Mouse (Mus musculus) mature B cell (primary cell): Measurements from ENCODE around the gene Pfkfb3.

Source experiments
- in situ Hi-C: fragments of 300-500 bp; cut with MboI; formaldehyde crosslinking; loops from 2 replicates; pipeline ENCODE4 v1.14.3; 2019

Gene Pfkfb3

DNA sequence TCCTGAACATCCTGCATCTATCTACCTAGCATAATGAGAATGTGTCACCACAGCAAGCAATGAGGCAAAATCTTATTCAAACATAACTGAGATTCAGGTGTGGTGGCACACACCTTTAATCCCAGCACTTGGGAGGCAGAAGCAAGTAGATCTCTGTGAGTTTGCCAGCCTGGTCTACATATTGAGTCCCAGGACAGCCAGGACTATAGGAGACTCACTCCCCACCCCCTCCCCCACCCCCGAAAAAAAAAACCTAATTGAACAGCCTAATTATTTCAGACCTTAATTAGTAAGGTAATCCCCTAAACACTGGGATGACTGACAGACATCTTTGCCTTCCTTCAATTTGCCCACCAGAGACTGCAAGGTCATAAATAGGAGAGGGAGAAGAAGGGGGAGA lies 2.2 kb downstream of the Pfkfb3 start:
- in situ Hi-C loops = no loop called here

DNA sequence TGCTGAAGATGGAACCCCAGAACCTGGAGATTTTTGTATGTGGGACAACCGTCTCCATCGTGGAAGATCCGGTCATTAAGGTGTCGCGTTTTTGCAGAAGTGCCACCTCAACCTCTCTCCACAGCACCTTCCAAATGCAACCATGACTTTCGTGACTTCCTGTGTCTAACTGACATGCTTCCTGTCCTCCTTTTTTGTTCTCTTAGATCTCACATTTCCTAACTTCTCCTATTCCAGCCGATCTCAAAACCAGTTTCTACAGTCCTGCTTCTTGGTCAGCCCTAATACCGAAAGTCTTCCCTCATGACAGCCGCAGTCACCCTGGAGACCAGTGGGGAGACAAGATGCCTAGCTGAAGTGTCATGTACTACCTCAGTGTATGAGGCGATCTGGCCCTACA lies 5.4 kb downstream of the Pfkfb3 start:
- in situ Hi-C loops = no loop called here

GRCm38 (mm10) chr2:11547609-11548008 lies 6.3 kb downstream of the Pfkfb3 start:
- in situ Hi-C loops = no loop called here

DNA sequence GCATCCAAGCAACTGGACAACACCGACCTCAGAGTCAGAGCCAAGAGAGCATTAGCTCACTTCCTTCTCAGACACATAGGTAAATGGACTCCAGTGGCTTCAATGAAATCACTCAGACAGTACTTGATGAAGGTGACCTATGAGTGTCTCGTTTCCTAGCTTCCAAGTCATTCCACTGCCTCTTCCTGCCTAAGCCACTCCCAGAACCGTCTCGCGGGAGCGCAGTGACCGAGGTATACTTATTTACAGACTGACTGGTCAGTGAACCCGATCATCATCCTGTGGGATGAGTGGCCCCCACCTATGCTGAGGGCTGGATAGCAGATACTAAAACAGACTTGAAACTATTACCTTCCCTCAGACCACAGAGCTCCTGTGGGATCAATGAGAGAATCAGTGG lies 7.8 kb downstream of the Pfkfb3 start:
- in situ Hi-C loops = no loop called here

DNA sequence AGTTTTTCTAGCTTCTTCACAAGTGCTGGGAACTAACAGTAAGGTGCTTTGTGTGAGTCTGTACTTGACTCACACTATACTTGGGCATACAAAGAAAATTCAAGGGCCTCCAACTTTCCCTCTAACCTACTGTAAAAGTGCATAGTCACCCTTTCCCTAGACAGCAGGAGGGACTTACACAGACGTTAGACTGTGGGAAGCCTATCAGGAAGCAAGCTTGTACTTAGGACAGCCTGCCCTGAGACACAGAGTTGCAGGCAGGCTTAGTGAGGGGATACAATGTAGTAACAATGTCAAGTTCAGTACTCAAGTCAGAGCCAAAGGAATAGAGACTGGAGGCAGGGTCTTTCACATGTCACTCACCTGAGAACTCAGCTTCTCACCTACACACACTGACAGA lies 8.5 kb downstream of the Pfkfb3 start:
- in situ Hi-C loops = no loop called here

GRCm38 (mm10) chr2:11544342-11544741 lies 9.5 kb downstream of the Pfkfb3 start:
- in situ Hi-C loops = loop anchor here (5.0 kb wide), 1 partner anchor 42 kb away; no protein-coding TSS in a partner anchor

GRCm38 (mm10) chr2:11543158-11543557 lies 10.7 kb downstream of the Pfkfb3 start:
- in situ Hi-C loops = loop anchor here (5.0 kb wide), 1 partner anchor 41 kb away; no protein-coding TSS in a partner anchor

DNA sequence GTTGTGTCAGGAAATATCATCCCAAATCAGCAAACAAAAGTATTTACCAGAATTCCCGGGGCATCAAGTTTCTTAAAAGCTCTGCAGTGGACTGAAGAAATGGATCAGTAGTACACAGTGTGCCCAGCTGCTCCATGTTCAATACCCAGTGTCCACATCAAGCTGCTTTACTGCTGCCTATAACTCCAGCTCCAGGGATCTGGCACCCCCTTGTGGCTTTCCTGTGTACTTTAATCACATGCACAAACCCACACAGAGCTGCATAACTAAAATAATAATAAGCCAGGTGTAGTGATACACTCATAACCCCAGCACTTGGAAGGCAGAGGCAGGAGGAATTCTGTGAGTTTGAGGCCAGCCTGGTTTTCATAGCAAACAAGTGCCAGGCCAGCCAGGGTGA lies 11.2 kb downstream of the Pfkfb3 start:
- in situ Hi-C loops = loop anchor here (5.0 kb wide), 1 partner anchor 40 kb away; no protein-coding TSS in a partner anchor

DNA sequence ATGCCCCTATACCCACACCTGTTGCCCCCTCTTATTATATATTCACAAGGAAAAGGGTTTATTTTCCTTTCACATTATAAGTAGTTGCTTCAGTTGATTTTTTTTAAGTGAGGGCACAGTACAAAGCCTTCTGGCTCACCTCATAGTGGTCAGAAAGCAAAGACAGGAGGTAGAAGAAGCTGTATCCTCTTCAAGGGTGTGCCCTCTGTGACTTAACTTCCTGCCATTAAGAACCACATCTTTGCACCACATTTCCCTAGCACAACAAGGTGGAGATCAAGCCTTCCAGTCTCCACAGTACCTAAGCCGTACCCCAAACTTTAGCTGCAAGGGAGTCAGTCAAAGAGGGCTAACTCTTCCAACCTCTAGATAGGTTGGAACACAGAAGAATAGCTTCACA lies 11.8 kb downstream of the Pfkfb3 start:
- in situ Hi-C loops = loop anchor here (5.0 kb wide), 1 partner anchor 40 kb away; no protein-coding TSS in a partner anchor

GRCm38 (mm10) chr2:11541528-11541927 lies 12.3 kb downstream of the Pfkfb3 start:
- in situ Hi-C loops = loop anchor here (5.0 kb wide), 1 partner anchor 39 kb away; no protein-coding TSS in a partner anchor

DNA sequence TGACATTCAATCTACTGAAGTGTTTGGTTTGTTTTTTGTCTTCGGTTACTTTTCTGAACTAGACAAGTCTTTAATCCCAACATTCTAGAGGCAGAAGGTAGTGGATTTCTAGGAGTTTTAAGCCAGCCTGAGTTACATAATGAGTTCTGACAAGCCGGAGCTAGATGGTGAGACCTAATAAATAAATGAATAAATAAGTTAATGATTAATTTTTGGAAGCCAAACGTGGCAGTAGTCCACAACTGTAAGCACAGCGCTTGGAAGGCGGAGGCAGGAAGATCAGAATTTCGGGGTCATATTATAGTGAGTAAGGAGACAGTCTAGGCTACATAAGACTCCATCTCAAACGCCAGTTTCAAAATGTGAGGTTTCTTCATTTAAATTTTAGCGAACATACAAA lies 17.9 kb downstream of the Pfkfb3 start:
- in situ Hi-C loops = no loop called here

DNA sequence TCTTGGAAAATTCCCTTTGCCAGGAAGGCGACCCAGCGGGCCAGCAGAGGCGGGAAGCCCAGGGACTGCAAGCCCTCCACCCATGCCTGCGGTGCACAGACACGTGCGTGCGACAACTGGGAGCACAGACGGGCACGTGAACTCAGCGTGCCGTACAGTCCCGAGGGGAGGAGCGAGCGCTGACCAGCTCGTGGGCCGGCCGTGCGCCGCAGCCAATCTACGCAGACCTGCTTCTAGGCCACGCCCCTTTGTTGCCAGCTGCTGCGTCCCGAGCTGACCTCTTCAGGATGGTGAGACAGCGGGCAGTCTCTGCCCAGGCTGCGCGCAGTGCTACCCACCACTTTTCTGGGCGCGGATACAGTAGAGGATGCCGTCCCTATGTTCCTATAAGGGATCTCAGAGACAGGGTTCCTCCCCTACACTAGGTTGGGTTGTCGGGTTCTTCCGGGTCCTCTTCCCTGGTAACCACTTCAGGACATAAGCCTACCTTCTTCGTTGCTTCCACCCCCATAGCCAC lies 18.4 kb downstream of the Pfkfb3 start:
- in situ Hi-C loops = no loop called here

GRCm38 (mm10) chr2:11534826-11535225 lies 19.1 kb downstream of the Pfkfb3 start:
- in situ Hi-C loops = no loop called here

GRCm38 (mm10) chr2:11530101-11530500 lies 23.8 kb downstream of the Pfkfb3 start:
- in situ Hi-C loops = no loop called here

- in situ Hi-C loops = no loop called here
These were observed 27.8 kb downstream of the Pfkfb3 start for GRCm38 (mm10) chr2:11526063-11526462.

DNA sequence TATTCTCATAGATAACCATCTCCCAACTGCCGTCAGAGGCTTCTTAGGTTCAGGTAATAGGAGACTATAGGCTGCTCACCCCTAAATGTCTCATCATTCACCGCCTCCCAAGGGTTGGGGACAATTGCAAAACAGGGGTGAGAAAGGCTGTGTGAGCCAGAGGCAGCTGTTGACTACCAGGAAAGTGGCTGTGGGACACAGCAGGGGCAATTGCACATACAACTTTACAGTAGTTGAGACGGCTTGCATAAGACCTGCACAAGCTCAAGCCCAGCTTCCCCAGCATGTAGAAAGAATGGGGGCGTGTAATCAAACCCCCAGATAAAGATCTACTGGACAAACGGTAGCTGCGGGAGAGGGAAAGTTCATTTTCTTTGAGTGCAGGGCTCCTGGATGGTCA lies 29.1 kb downstream of the Pfkfb3 start:
- in situ Hi-C loops = no loop called here

DNA sequence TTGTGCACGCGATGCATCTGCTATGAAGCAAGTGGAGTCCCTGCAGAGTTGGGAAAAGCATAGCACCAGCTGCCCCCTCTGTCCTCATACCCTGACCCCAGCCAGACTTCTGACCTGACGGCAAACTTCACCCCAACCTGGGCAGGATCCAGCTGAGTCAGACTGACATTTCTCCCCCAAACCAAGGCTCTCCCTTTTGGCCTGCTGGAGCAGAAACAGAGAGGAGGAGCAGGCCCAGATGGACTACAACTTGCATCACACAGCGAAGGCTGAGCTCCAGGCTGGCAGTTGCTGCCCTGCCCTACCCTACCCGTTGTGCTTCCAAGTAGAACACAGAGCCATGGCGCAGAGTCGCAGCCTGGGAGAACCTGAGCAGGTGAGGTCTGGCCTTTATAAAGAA lies 32.1 kb downstream of the Pfkfb3 start:
- in situ Hi-C loops = no loop called here

GRCm38 (mm10) chr2:11520786-11521185 lies 33.1 kb downstream of the Pfkfb3 start:
- in situ Hi-C loops = no loop called here

DNA sequence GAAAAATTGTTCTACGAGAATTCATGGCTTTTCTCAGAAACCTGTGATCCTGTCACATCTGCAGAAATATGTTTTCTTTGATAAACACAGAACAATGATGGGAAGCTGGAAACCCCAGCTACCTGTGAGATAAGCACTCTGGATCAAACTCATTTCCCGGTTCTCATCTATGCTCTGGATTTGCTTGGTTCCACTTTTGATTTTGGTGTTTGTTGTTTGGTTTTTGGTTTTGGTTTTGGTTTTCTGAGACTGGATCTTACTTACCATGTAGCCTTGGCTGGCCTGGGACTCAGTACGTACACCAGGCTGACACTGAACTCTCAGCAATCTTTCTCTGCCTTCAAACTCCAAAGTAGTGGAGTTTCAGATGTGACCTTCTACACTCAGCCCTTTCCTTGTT lies 38.0 kb downstream of the Pfkfb3 start:
- in situ Hi-C loops = no loop called here

DNA sequence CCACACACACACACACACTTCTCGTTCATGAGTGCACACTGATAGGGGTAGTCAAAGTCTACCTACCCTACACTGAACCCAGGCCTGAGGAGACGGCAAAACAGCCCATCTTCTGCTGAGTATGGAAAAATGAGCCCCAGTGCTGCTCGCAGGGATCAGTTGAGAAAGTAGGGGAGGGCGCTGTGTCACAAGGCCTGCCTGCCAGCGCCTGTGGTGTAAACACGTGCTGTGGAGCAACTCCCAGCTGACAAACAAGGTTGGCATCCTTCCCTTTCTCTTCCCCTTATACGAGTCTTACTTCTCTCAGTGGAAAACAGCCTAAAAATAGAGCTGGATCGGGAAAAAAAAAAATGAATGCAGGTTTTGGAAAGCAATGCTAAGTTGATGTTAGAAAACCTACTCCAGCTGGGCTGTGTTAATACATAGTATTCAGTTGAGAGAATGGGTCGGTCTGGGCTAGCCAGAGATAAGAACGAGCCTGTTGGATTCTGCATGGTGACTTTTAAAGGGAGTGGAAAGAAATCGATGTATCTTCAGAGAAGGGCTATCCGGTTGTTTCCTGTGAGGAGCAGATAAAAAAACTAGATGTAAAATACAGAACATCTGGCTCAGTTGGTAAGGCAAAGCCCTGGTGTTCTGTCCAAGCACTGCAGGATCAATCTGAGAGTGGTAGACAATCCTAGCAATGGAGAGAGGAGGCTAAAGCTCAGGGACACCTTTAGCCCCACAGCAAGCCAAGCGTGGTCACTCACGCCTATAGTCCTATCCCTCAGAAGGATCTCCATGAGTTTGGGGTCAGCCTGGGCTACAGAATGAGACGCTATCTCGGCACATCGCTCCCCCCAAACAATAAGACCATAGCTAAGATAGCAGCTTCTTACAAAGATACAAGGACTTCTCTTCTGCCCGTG lies 40.6 kb downstream of the Pfkfb3 start:
- in situ Hi-C loops = no loop called here

DNA sequence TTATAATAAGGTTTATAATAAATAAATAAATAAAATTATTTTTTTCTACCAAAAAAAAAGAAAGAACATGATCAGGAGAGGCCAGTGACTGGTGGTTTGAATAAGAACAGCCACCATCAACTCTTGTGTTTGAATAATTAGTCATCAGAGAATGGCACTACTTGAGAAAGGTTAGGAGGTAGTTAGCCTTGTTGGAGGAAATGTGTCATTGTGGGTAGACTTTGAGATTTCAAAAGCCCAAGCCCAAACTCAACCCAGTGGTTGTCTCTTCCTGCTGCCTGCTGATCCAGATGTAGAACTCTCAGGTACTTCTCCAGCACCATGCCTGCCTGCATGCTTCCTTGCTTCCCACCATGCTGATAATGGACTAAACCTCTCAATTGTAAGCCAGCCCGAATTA lies 41.8 kb downstream of the Pfkfb3 start:
- in situ Hi-C loops = no loop called here

GRCm38 (mm10) chr2:11503736-11504135 lies 50.1 kb downstream of the Pfkfb3 start:
- in situ Hi-C loops = loop anchor here (5.0 to 10.0 kb wide), 2 partner anchors 39 to 169 kb away; no protein-coding TSS in a partner anchor

- in situ Hi-C loops = loop anchor here (5.0 to 10.0 kb wide), 2 partner anchors 39 to 168 kb away; no protein-coding TSS in a partner anchor
These were observed 50.9 kb downstream of the Pfkfb3 start for GRCm38 (mm10) chr2:11502901-11503431.
